In the genomic region with DNA sequence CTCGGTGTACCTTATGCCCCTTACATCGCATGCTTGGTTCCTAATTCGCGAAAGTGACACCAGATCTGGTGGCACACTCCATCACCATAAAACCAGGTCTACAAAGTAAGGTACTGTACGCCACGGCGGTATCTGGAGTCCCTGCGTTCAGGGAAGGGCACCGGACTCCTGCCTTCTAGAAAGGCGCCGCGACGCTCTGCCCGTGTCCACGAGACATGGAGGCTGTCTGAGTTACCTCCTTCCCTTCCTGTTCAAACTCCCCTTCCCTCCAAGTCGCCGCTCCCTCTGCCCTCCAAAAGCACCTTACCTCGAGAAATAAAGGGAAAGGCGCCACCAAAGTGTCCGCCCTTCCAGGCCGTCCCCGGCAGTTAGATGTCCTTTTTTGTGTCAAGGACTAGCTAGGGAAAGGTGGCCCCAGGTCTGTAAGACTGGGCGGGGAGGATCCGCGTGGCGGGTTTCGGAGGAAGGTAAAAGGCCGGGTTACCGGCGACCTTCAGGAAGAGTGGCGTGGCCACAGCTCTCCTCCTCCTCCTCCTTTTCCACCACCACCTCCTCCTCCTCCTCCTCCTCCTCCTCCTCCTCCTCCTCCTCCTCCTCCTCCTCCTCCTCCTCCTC, we compare ENCODE assay signal across 8 mouse cellular contexts. TPM values are rescaled to one million over a fixed set of nuclear protein-coding genes. Genes with fewer than 3 reads are reported as not detected.
DNase-seq lines count a peak whose midpoint lies in the region; ATAC-seq and TF ChIP-seq lines count a peak whose summit lies in the region.

No protein-coding gene starts in this region.

- under 1% methylated on average over 31 of the region's 31 CpGs for WGBS in kidney, embryonic 14.5 days
- WGBS in hindbrain, embryonic 16.5 days: under 1% methylated on average over 31 of the region's 31 CpGs
- under 1% methylated on average over 31 of the region's 31 CpGs for WGBS in liver, embryonic 15.5 days (ENCODE audit: insufficient replicate concordance)
- WGBS in neural tube, embryonic 15.5 days: under 1% methylated on average over 31 of the region's 31 CpGs

- peak overlapping the region; percentile 96 for H3K4me2 ChIP-seq in kidney, embryonic 14.5 days (replicated peaks; ENCODE audit: low read depth, low read length)
- peak overlapping the region; percentile 87 for H3K4me2 ChIP-seq in hindbrain, embryonic 16.5 days (ENCODE audit: low read length)
- H3K4me2 ChIP-seq in liver, embryonic 15.5 days: peak overlapping the region; percentile 96
- H3K4me2 ChIP-seq in neural tube, embryonic 15.5 days: peak overlapping the region; percentile 81

- no peak for TF ChIP-seq CTCF in embryonic fibroblast, embryonic 13.5 days (IDR thresholded peaks at IDR 0.05; ENCODE audit: borderline replicate concordance, insufficient read depth, low read length)

- peak; percentile 18; the same call in 1 of the 2 replicates for ATAC-seq in kidney, embryonic 14.5 days (ENCODE audit: low FRiP score, low TSS enrichment)
- ATAC-seq in hindbrain, embryonic 16.5 days: peak; percentile 15
- ATAC-seq in liver, embryonic 15.5 days (ENCODE audit: insufficient read depth): peak; percentile 10
- peak; percentile 49 for ATAC-seq in neural tube, embryonic 15.5 days (ENCODE audit: low FRiP score)

- peaks cover 16% of the 10 kb centered on the region; the same call in 1 of the 2 replicates for H3K4me1 ChIP-seq in kidney, embryonic 14.5 days (ENCODE audit: control insufficient read depth, insufficient read depth, low read length)
- H3K4me1 ChIP-seq in embryonic fibroblast, embryonic 13.5 days (ENCODE audit: control insufficient read depth, insufficient read depth, low read length): no peaks in the 10 kb centered on the region
- peaks cover 25% of the 10 kb centered on the region for H3K4me1 ChIP-seq in hindbrain, embryonic 16.5 days (ENCODE audit: control insufficient read depth, insufficient read depth, low read depth, low read length)
- H3K4me1 ChIP-seq in liver, embryonic 15.5 days (replicated peaks): peaks cover 53% of the 10 kb centered on the region
- peaks cover 42% of the 10 kb centered on the region for H3K4me1 ChIP-seq in neural tube, embryonic 15.5 days

- H3K27ac ChIP-seq in kidney, embryonic 14.5 days (ENCODE audit: low read depth, low read length): peak overlapping the region; percentile 98
- peak overlapping the region; percentile 63 for H3K27ac ChIP-seq in embryonic fibroblast, embryonic 13.5 days (ENCODE audit: insufficient read depth, low read length)
- peak overlapping the region; percentile 100 for H3K27ac ChIP-seq in hindbrain, embryonic 16.5 days (ENCODE audit: low read depth, low read length)
- H3K27ac ChIP-seq in liver, embryonic 15.5 days (replicated peaks): peak overlapping the region; percentile 68
- peak overlapping the region; percentile 100 for H3K27ac ChIP-seq in neural tube, embryonic 15.5 days (replicated peaks)

- H3K36me3 ChIP-seq in kidney, embryonic 14.5 days (ENCODE audit: control insufficient read depth, insufficient read depth, low read length): no peaks in the 10 kb centered on the region; the same call in 1 of the 2 replicates
- no peaks in the 10 kb centered on the region for H3K36me3 ChIP-seq in hindbrain, embryonic 16.5 days (ENCODE audit: control insufficient read depth, insufficient read depth, low read length)
- no peaks in the 10 kb centered on the region for H3K36me3 ChIP-seq in liver, embryonic 15.5 days (replicated peaks)
- H3K36me3 ChIP-seq in neural tube, embryonic 15.5 days: no peaks in the 10 kb centered on the region

- TF ChIP-seq POLR2A in embryonic fibroblast, embryonic 13.5 days (IDR thresholded peaks at IDR 0.05; ENCODE audit: low read depth, low read length): no peak

- no peaks in the 10 kb centered on the region for H3K27me3 ChIP-seq in kidney, embryonic 14.5 days (ENCODE audit: control insufficient read depth, insufficient read depth, low read length)
- H3K27me3 ChIP-seq in hindbrain, embryonic 16.5 days (replicated peaks; ENCODE audit: control insufficient read depth, insufficient read depth, low read length): no peaks in the 10 kb centered on the region
- H3K27me3 ChIP-seq in liver, embryonic 15.5 days: peaks cover 7% of the 10 kb centered on the region; the same call in 1 of the 2 replicates
- H3K27me3 ChIP-seq in neural tube, embryonic 15.5 days (replicated peaks): no peaks in the 10 kb centered on the region

- H3K9ac ChIP-seq in kidney, embryonic 14.5 days (ENCODE audit: low read depth, low read length): peak overlapping the region; percentile 95
- peak overlapping the region; percentile 100 for H3K9ac ChIP-seq in hindbrain, embryonic 16.5 days (ENCODE audit: low read depth, low read length)
- peak overlapping the region; percentile 61 for H3K9ac ChIP-seq in liver, embryonic 15.5 days
- peak overlapping the region; percentile 100 for H3K9ac ChIP-seq in neural tube, embryonic 15.5 days (replicated peaks)

- H3K4me3 ChIP-seq in kidney, embryonic 14.5 days (ENCODE audit: low read length): peak overlapping the region; percentile 78
- H3K4me3 ChIP-seq in embryonic fibroblast, embryonic 13.5 days (ENCODE audit: insufficient read depth, low read length): peak overlapping the region; percentile 86
- H3K4me3 ChIP-seq in hindbrain, embryonic 16.5 days (ENCODE audit: low read length): peak overlapping the region; percentile 92
- H3K4me3 ChIP-seq in liver, embryonic 15.5 days (replicated peaks): peak overlapping the region; percentile 71
- peak overlapping the region; percentile 86 for H3K4me3 ChIP-seq in neural tube, embryonic 15.5 days (replicated peaks)

- no peaks in the 10 kb centered on the region for H3K9me3 ChIP-seq in kidney, embryonic 14.5 days (ENCODE audit: control insufficient read depth, low read length)
- no peaks in the 10 kb centered on the region for H3K9me3 ChIP-seq in hindbrain, embryonic 16.5 days (ENCODE audit: control insufficient read depth, low read length)
- no peaks in the 10 kb centered on the region for H3K9me3 ChIP-seq in liver, embryonic 15.5 days (replicated peaks)
- H3K9me3 ChIP-seq in neural tube, embryonic 15.5 days (replicated peaks): no peaks in the 10 kb centered on the region

- DNase-seq in kidney, adult 11 months: no peak
- peak; percentile 55 for DNase-seq in brain, adult 2 months (ENCODE audit: low read depth, low spot score)
- DNase-seq in urinary bladder, postnatal 4 days (ENCODE audit: low spot score in 2 of 2): no peak

RNA-seq across cellular contexts. Expression of a gene that starts 0.8 kb away (rescaled TPM):
- polyA plus RNA-seq in kidney, embryonic 14.5 days (2014; fragmentation: Nextera tagmentation; extraction: Ambion mirVana): 75.4 and 98.8 TPM in 2 replicates
- 63.2 and 74.6 TPM in 2 replicates for polyA plus RNA-seq in embryonic fibroblast, embryonic 13.5 days (2011; ENCODE audit: insufficient read length, low read depth, missing spikeins)
- polyA plus RNA-seq in hindbrain, embryonic 16.5 days (2015; fragmentation: Nextera tagmentation; extraction: Ambion mirVana): 127 and 139 TPM in 2 replicates
- polyA plus RNA-seq in liver, embryonic 15.5 days (2015; fragmentation: Nextera tagmentation; extraction: Ambion mirVana): 14.5 and 18.2 TPM in 2 replicates
- polyA plus RNA-seq in neural tube, embryonic 15.5 days (2015; fragmentation: Nextera tagmentation; extraction: Ambion mirVana): 127 and 134 TPM in 2 replicates

RNA-seq across cellular contexts. Expression of a gene that starts 57.6 kb away (rescaled TPM):
- 102 and 177 TPM in 2 replicates for polyA plus RNA-seq in kidney, embryonic 14.5 days (2014; fragmentation: Nextera tagmentation; extraction: Ambion mirVana)
- polyA plus RNA-seq in embryonic fibroblast, embryonic 13.5 days (2011; ENCODE audit: insufficient read length, low read depth, missing spikeins): 176 and 197 TPM in 2 replicates
- 87.4 and 111 TPM in 2 replicates for polyA plus RNA-seq in hindbrain, embryonic 16.5 days (2015; fragmentation: Nextera tagmentation; extraction: Ambion mirVana)
- polyA plus RNA-seq in liver, embryonic 15.5 days (2015; fragmentation: Nextera tagmentation; extraction: Ambion mirVana): 33.8 and 33.9 TPM in 2 replicates
- polyA plus RNA-seq in neural tube, embryonic 15.5 days (2015; fragmentation: Nextera tagmentation; extraction: Ambion mirVana): 89.3 and 93.9 TPM in 2 replicates
